Mouse (Mus musculus) embryo, embryonic 9.5 days (tissue): Measurements from ENCODE around the gene Apba1.

Experiments used
- DNase-seq: peaks from one replicate; pipeline ENCODE4 v3.0.0-alpha.2; 2017; ENCODE audit errors: extremely low spot score

Apba1 gene

GRCm38 (mm10) chr19:23758554-23759321, at the start of gene Apba1:
TSS of gene Apba1 (plus strand) at chr19:23758887.
- DNase-seq, result peak; percentile 77

GRCm38 (mm10) chr19:23746506-23746905, 12.2 kb upstream of the Apba1 start:
- no peak for DNase-seq

GRCm38 (mm10) chr19:23757011-23757410, 1.7 kb upstream of the Apba1 start:
- DNase-seq, result no peak

GRCm38 (mm10) chr19:23757961-23758553, 630 bp upstream of the Apba1 start:
- DNase-seq, result peak; percentile 94

- no peak for DNase-seq
Measured at GRCm38 (mm10) chr19:23759322-23759945, 747 bp downstream of the Apba1 start.

GRCm38 (mm10) chr19:23763371-23763770, 4.7 kb downstream of the Apba1 start:
- DNase-seq, result no peak

GRCm38 (mm10) chr19:23764051-23764450, 5.4 kb downstream of the Apba1 start:
- no peak for DNase-seq

- DNase-seq, result no peak
Measured at GRCm38 (mm10) chr19:23768864-23769263, 10.2 kb downstream of the Apba1 start.

- DNase-seq, result no peak
Measured at GRCm38 (mm10) chr19:23770494-23771423, 12.1 kb downstream of the Apba1 start.

- DNase-seq, result no peak
Measured at GRCm38 (mm10) chr19:23771971-23772370, 13.3 kb downstream of the Apba1 start.

GRCm38 (mm10) chr19:23775356-23775755, 16.7 kb downstream of the Apba1 start:
- DNase-seq, result no peak

- DNase-seq, result no peak
Measured at GRCm38 (mm10) chr19:23779130-23779529, 20.4 kb downstream of the Apba1 start.

- no peak for DNase-seq
Measured at GRCm38 (mm10) chr19:23780105-23780504, 21.4 kb downstream of the Apba1 start.

- DNase-seq, result peak; percentile 66
Measured at GRCm38 (mm10) chr19:23781968-23782367, 23.3 kb downstream of the Apba1 start.

- no peak for DNase-seq
Measured at GRCm38 (mm10) chr19:23788420-23789132, 29.9 kb downstream of the Apba1 start.

- DNase-seq, result no peak
Measured at GRCm38 (mm10) chr19:23791704-23792103, 33.0 kb downstream of the Apba1 start.

GRCm38 (mm10) chr19:23792559-23792958, 33.9 kb downstream of the Apba1 start:
- DNase-seq, result no peak

GRCm38 (mm10) chr19:23794491-23794890, 35.8 kb downstream of the Apba1 start:
- no peak for DNase-seq

- DNase-seq, result no peak
Measured at GRCm38 (mm10) chr19:23795156-23795555, 36.5 kb downstream of the Apba1 start.

- no peak for DNase-seq
Measured at GRCm38 (mm10) chr19:23801174-23801573, 42.5 kb downstream of the Apba1 start.

GRCm38 (mm10) chr19:23803221-23803870, 44.7 kb downstream of the Apba1 start:
- DNase-seq, result no peak
